Mouse (Mus musculus) myocyte (in vitro differentiated cells): ENCODE measurements around the gene Meis2. TPM values are rescaled to one million over a fixed set of nuclear protein-coding genes. Genes with fewer than 3 reads are reported as not detected.

ENCODE experiments used
- H3K27me3 ChIP-seq: one replicate; pipeline ENCODE4 v1.6.1; 2011; ENCODE audit not compliant: control insufficient read depth, insufficient read depth, insufficient read length
- H3K36me3 ChIP-seq: one replicate; pipeline ENCODE4 v1.6.1; 2011; ENCODE audit not compliant: control insufficient read depth, insufficient read depth
- H3K4me2 ChIP-seq: one replicate; pipeline ENCODE4 v1.6.1; 2011; ENCODE audit warnings: low read depth, control low read depth
- H3K4me3 ChIP-seq: one replicate; pipeline ENCODE4 v1.5.1; 2011; ENCODE audit warnings: mild to moderate bottlenecking, control low read depth, moderate library complexity
- H3K79me2 ChIP-seq: one replicate; pipeline ENCODE4 v1.6.1; 2011; ENCODE audit not compliant: control insufficient read depth, insufficient read depth
- H3ac ChIP-seq: one replicate; pipeline ENCODE4 v1.6.1; 2011; ENCODE audit not compliant: control insufficient read depth, insufficient read length
- CEBPB ChIP-seq: IDR thresholded peaks from 2 replicates; pipeline ENCODE4 v1.6.1; 2011; ENCODE audit warnings: mild to moderate bottlenecking, moderate library complexity; ENCODE audit not compliant: poor library complexity, insufficient read depth, severe bottlenecking
- E2F4 ChIP-seq: IDR thresholded peaks from one replicate; pipeline ENCODE4 v1.6.1; 2011; ENCODE audit warnings: mild to moderate bottlenecking, control low read depth, moderate library complexity; ENCODE audit not compliant: insufficient read depth
- MAX ChIP-seq: IDR thresholded peaks from one replicate; pipeline ENCODE4 v1.6.1; 2011; ENCODE audit warnings: low read depth, mild to moderate bottlenecking, control low read depth
- MYOD1 ChIP-seq, 3 experiments: IDR thresholded peaks; one replicate each; pipeline ENCODE4 v1.6.1; 2011; ENCODE audit warnings: control low read depth in 2 of 3, low read depth in 2 of 3, mild to moderate bottlenecking in 2 of 3, moderate library complexity in 1 of 3; ENCODE audit not compliant: insufficient read length in 2 of 3, control insufficient read depth in 1 of 3
- MYOG ChIP-seq, 3 experiments: IDR thresholded peaks; one replicate each; pipeline ENCODE4 v1.6.1; 2011; ENCODE audit warnings: control low read depth in 2 of 3, low read depth in 2 of 3, mild to moderate bottlenecking in 2 of 3; ENCODE audit not compliant: insufficient read length in 2 of 3, control insufficient read depth in 1 of 3, insufficient read depth in 1 of 3
- POLR2A ChIP-seq: IDR thresholded peaks from one replicate; pipeline ENCODE4 v1.6.1; 2011; ENCODE audit warnings: low read depth, mild to moderate bottlenecking, control low read depth, moderate library complexity; ENCODE audit not compliant: insufficient read length
- POLR2AphosphoS2 ChIP-seq: IDR thresholded peaks from one replicate; pipeline ENCODE4 v1.6.1; 2011; ENCODE audit warnings: low read depth, control low read depth; ENCODE audit not compliant: insufficient read length
- REST ChIP-seq: IDR thresholded peaks from one replicate; pipeline ENCODE4 v1.6.1; 2011; ENCODE audit warnings: mild to moderate bottlenecking, control low read depth, moderate library complexity; ENCODE audit not compliant: insufficient read depth, insufficient read length
- SRF ChIP-seq: IDR thresholded peaks from one replicate; pipeline ENCODE4 v1.6.1; 2011; ENCODE audit warnings: low read depth; ENCODE audit not compliant: control insufficient read depth, insufficient read length
- TCF12 ChIP-seq: IDR thresholded peaks from one replicate; pipeline ENCODE4 v1.6.1; 2011; ENCODE audit warnings: mild to moderate bottlenecking, control low read depth; ENCODE audit not compliant: poor library complexity, insufficient read depth, severe bottlenecking
- TCF3 ChIP-seq: IDR thresholded peaks from one replicate; pipeline ENCODE4 v1.6.1; 2011; ENCODE audit warnings: low read depth, control low read depth; ENCODE audit not compliant: insufficient read length
- USF1 ChIP-seq: IDR thresholded peaks from one replicate; pipeline ENCODE4 v1.6.1; 2011; ENCODE audit warnings: low read depth, mild to moderate bottlenecking, control low read depth, moderate library complexity
- polyA plus RNA-seq: library from polyadenylated mRNA; unstranded; fragments of >200 nt; fragmentation: generic; extraction: Trizol; gene quantifications from one replicate; pipeline ENCODE4 v1.2.1, GENCODE M21; 2012; ENCODE audit warnings: missing spikeins

Meis2 gene
- polyA plus RNA-seq, 1 experiment = 9.3 TPM

DNA sequence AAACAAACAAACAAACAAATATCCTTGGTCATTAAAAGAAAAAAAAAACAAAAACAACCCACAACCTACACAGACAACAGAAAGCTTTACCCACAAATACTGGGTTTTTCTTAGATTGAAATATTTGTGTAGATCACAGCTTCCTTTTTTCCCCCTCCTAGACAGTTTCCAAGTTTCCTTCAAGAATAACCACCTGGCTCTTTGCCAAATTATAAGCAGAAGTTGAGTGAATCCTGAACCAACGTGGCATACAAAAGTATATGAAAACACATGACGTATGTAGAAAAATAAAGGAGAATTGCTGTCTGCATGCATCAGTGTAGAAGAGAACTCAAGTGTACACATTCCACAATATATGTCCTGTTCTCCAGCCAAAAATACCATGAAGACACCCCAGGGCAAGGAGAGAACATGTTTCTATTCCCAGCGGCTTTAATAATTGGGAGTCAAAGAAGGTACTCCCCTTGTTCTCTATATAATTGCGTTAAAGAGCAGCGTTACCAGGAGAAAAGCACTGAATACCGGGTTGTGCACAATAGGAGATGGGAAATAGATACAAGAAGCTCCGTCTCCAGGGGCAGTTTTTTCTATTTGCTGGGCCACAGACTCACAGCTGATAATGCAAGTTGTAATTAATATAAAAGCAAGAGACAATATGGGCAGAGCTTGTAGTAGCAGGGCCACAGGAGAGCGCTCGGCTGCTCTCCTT lies 13.6 kb downstream of the Meis2 start:
- H3K4me3 ChIP-seq = no peak overlapping the region
- no peak overlapping the region for H3ac ChIP-seq
- TF ChIP-seq E2F4 (no peak), MYOD1 (IDR thresholded peaks at IDR 0.05; ENCODE audit: control insufficient read depth in 1 of 3, insufficient read length in 2 of 3, low read depth in 2 of 3) (no peak), TCF3 (no peak), TCF12 (no peak), CEBPB (no peak), MYOG (IDR thresholded peaks at IDR 0.05; ENCODE audit: control insufficient read depth in 1 of 3, insufficient read depth in 1 of 3, insufficient read length in 2 of 3, low read depth in 2 of 3) (no peak), REST (no peak), POLR2A (no peak), USF1 (no peak), SRF (no peak)
- H3K27me3 ChIP-seq = no peaks in the 10 kb centered on the region
- H3K4me2 ChIP-seq = no peak overlapping the region
- H3K79me2 ChIP-seq = peaks cover 72% of the 10 kb centered on the region
- peaks cover 24% of the 10 kb centered on the region for H3K36me3 ChIP-seq

DNA sequence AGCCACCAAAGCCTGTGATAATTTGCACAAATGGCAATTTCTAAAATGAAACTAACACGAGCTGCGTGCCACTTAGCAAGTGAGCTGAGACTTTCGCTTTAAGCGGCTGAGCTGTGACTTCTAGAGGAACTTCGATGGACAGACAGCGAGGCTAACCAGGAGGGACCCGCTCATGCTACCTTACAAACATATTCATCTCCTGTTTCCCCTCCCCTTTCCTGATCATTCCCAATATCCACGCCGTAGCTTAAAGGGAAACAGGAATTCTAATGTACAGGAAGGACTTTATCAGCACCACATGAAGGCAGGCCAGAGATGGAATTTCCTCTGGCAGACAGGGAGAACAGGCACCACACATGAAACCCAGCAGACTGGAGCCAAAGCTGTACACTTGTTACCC lies 15.9 kb downstream of the Meis2 start:
- no peak overlapping the region for H3K4me3 ChIP-seq
- TF ChIP-seq MAX = no peak
- no peak for TF ChIP-seq SRF
- TF ChIP-seq E2F4 = no peak
- TF ChIP-seq REST = no peak
- no peak for TF ChIP-seq POLR2AphosphoS2
- no peak for TF ChIP-seq TCF12
- TF ChIP-seq POLR2A = no peak
- no peak for TF ChIP-seq TCF3
- H3ac ChIP-seq = no peak overlapping the region
- peaks cover 45% of the 10 kb centered on the region for H3K36me3 ChIP-seq
- peaks cover 50% of the 10 kb centered on the region for H3K79me2 ChIP-seq
- no peak overlapping the region for H3K4me2 ChIP-seq
- H3K27me3 ChIP-seq = no peaks in the 10 kb centered on the region

DNA sequence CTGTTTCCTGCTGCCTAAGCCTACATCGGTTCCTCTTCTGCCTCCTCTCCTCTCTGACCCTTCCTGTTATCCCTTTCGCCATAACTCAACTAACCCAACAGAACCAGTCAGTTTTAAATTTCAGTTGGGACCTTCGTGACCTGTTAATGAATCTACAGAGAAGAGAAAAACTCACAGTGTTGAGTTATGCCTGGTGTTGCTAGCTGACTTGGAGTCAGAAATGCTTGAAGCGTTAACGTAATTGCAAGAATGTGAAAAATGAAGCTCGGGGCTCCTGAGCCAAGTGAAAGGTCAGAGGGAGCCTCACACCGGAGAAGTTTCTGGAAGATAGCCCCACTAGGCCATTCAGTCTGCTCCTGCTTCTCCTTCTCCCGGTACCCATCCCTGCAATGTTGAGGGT lies 18.3 kb downstream of the Meis2 start:
- Histone ChIP-seq H3K36me3 (peaks cover 49% of the 10 kb centered on the region), H3K4me2 (no peak overlapping the region), H3K4me3 (no peak overlapping the region), H3K79me2 (peaks cover 36% of the 10 kb centered on the region), H3K27me3 (no peaks in the 10 kb centered on the region), H3ac (no peak overlapping the region)
- no peak for TF ChIP-seq USF1
- no peak for TF ChIP-seq E2F4
- TF ChIP-seq REST = no peak
- TF ChIP-seq MYOG (IDR thresholded peaks at IDR 0.05; ENCODE audit: control insufficient read depth in 1 of 3, insufficient read depth in 1 of 3, insufficient read length in 2 of 3, low read depth in 2 of 3) = no peak
- no peak for TF ChIP-seq MAX
- no peak for TF ChIP-seq TCF12
- no peak for TF ChIP-seq POLR2A
- TF ChIP-seq SRF = no peak
- TF ChIP-seq CEBPB = no peak
- TF ChIP-seq POLR2AphosphoS2 = no peak
- TF ChIP-seq MYOD1 (IDR thresholded peaks at IDR 0.05; ENCODE audit: control insufficient read depth in 1 of 3, insufficient read length in 2 of 3, low read depth in 2 of 3) = no peak
- no peak for TF ChIP-seq TCF3

DNA sequence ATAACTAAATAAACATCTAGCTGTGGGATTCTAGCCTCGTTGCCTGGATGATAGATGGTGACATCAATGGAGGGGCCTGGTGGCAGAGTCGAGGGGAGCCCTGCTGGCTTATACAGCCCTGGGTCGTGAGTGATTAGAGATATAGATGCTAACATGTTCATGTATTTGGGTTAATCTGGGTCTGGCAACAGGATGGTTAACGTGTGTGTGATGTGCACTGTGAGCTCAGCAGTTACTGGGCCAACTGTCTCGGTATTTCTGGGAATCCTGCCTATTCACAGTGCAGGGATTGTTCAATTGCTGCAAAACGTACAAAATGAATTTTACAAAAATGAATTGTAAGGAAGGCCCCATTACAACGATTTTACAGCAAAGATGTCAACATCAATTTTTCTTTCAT lies 20.6 kb downstream of the Meis2 start:
- peaks cover 52% of the 10 kb centered on the region for H3K36me3 ChIP-seq
- H3K4me2 ChIP-seq = no peak overlapping the region
- no peaks in the 10 kb centered on the region for H3K27me3 ChIP-seq
- H3K79me2 ChIP-seq = peaks cover 15% of the 10 kb centered on the region
- H3ac ChIP-seq = no peak overlapping the region
- TF ChIP-seq USF1 (no peak), REST (no peak), POLR2A (no peak), POLR2AphosphoS2 (no peak), CEBPB (no peak), E2F4 (no peak), TCF12 (no peak), MAX (no peak), MYOG (IDR thresholded peaks at IDR 0.05; ENCODE audit: control insufficient read depth in 1 of 3, insufficient read depth in 1 of 3, insufficient read length in 2 of 3, low read depth in 2 of 3) (no peak), TCF3 (no peak), SRF (no peak), MYOD1 (IDR thresholded peaks at IDR 0.05; ENCODE audit: control insufficient read depth in 1 of 3, insufficient read length in 2 of 3, low read depth in 2 of 3) (no peak)
- no peak overlapping the region for H3K4me3 ChIP-seq
